Mouse (Mus musculus) erythroid progenitor cell, adult 5-6 weeks (primary cell): ENCODE measurements around the gene Ogg1. TPM values are rescaled to one million over a fixed set of nuclear protein-coding genes. Genes with fewer than 3 reads are reported as not detected.

Experiments used
- ATAC-seq: replicated peaks from 2 replicates; pipeline ENCODE4 v1.8.0; 2016; ENCODE audit warnings: moderate number of reproducible peaks, mild to moderate bottlenecking, moderate TSS enrichment, inconsistent platforms; ENCODE audit not compliant: poor library complexity, low FRiP score, severe bottlenecking
- total RNA-seq, 2 experiments: library from RNA; stranded (forward) in 1 of 2; stranded (reverse) in 1 of 2; fragments of 150-400 nt in 1 of 2; fragments of 186-747, 209-891 nt in 1 of 2; gene quantifications; 2 replicates each; pipeline versions ENCODE4 v1.2.3 to v1.2.4; 2015 to 2017; ENCODE audit warnings: low replicate concordance in 2 of 2

The Ogg1 gene
- 3.2 and 9.2 TPM in 2 replicates for total RNA-seq (2015; ENCODE audit: low replicate concordance)
- not detected in 2 replicates for total RNA-seq (2017; ENCODE audit: low replicate concordance)

- peak; percentile 95 for ATAC-seq
Measured at GRCm38 (mm10) chr6:113326533-113327315, at the start of gene Ogg1. Gene Ogg1, plus strand, starts transcription at chr6:113326972.

GRCm38 (mm10) chr6:113281676-113282075 is 45.1 kb upstream of the Ogg1 start:
- ATAC-seq = no peak

GRCm38 (mm10) chr6:113282101-113282802 is 44.5 kb upstream of the Ogg1 start, which contains the start of gene Cpne9:
Gene Cpne9, plus strand, starts transcription at chr6:113282307.
- no peak for ATAC-seq

- no peak for ATAC-seq
Measured at GRCm38 (mm10) chr6:113282969-113283368, 43.8 kb upstream of the Ogg1 start.

- no peak for ATAC-seq
Measured at GRCm38 (mm10) chr6:113283500-113283899, 43.3 kb upstream of the Ogg1 start.

GRCm38 (mm10) chr6:113284931-113285330 is 41.8 kb upstream of the Ogg1 start:
- no peak for ATAC-seq

- ATAC-seq = no peak
Measured at GRCm38 (mm10) chr6:113286316-113286715, 40.5 kb upstream of the Ogg1 start.

- no peak for ATAC-seq
Measured at GRCm38 (mm10) chr6:113287236-113287635, 39.5 kb upstream of the Ogg1 start.

- ATAC-seq = no peak
Measured at GRCm38 (mm10) chr6:113289346-113289745, 37.4 kb upstream of the Ogg1 start.

- no peak for ATAC-seq
Measured at GRCm38 (mm10) chr6:113290346-113290745, 36.4 kb upstream of the Ogg1 start.

GRCm38 (mm10) chr6:113292938-113293337 is 33.8 kb upstream of the Ogg1 start:
- ATAC-seq = no peak

GRCm38 (mm10) chr6:113296046-113296445 is 30.7 kb upstream of the Ogg1 start:
- ATAC-seq = no peak

- no peak for ATAC-seq
Measured at GRCm38 (mm10) chr6:113296639-113297038, 30.1 kb upstream of the Ogg1 start.

GRCm38 (mm10) chr6:113301350-113301749 is 25.4 kb upstream of the Ogg1 start:
- no peak for ATAC-seq

- ATAC-seq = no peak
Measured at GRCm38 (mm10) chr6:113302258-113302657, 24.5 kb upstream of the Ogg1 start.

- peak; percentile 85 for ATAC-seq
Measured at GRCm38 (mm10) chr6:113306322-113306985, 20.3 kb upstream of the Ogg1 start.

GRCm38 (mm10) chr6:113306986-113307349 is 19.8 kb upstream of the Ogg1 start, which contains the start of gene Brpf1:
Gene Brpf1, plus strand, starts transcription at chr6:113307137.
- ATAC-seq = peak; percentile 56

GRCm38 (mm10) chr6:113307481-113308121 is 19.2 kb upstream of the Ogg1 start:
- ATAC-seq = 0 out of 2 replicates have a peak, but pooled peaks have one; percentile 3

GRCm38 (mm10) chr6:113308141-113308540 is 18.6 kb upstream of the Ogg1 start:
- ATAC-seq = no peak

- ATAC-seq = no peak
Measured at GRCm38 (mm10) chr6:113315972-113316371, 10.8 kb upstream of the Ogg1 start.
